Mouse (Mus musculus) liver, postnatal 0 days (tissue): Measurements from ENCODE around the gene Fanca.

ENCODE experiments used
- CTCF ChIP-seq: sonication (generic); IDR thresholded peaks from 2 replicates; pipeline ENCODE4 v1.5.1; 2016; ENCODE audit warnings: antibody characterized with exemption, low read depth
- EP300 ChIP-seq: IDR thresholded peaks from 2 replicates; pipeline ENCODE4 v1.6.1; 2016; ENCODE audit warnings: antibody characterized with exemption, low read depth, mild to moderate bottlenecking

GRCm38 (mm10) chr8:123292281-123292680 lies 26.1 kb downstream of the Fanca start:
- TF ChIP-seq CTCF (no peak), EP300 (no peak)
